Mouse (Mus musculus) activated CD4-positive, CD25-positive, alpha-beta regulatory T cell, adult 4 months (primary cell): ENCODE measurements around the gene Itgal. TPM values are rescaled to one million over a fixed set of nuclear protein-coding genes. Genes with fewer than 3 reads are reported as not detected.
"Not testable (repeated sequence)": the region's sequence is repeated elsewhere in the genome, so short reads cannot be mapped to it uniquely, and the experiment has no call there.

Experiments
- ATAC-seq: one replicate; pipeline ENCODE4 v1.8.0; 2017
- polyA plus RNA-seq, 2 experiments: library from polyadenylated mRNA; unstranded; fragments of 100-300 nt; shearing (Covaris generic); gene quantifications; one replicate each; pipeline ENCODE4 v1.2.1; 2017

The Itgal gene
- polyA plus RNA-seq, 2 experiments from 2014 or later: 149 to 232 TPM

- no peak for ATAC-seq
Measured at GRCm38 (mm10) chr7:127343351-127344019, 47.4 kb downstream of the Itgal start.

GRCm38 (mm10) chr7:127344371-127344770 is 48.3 kb downstream of the Itgal start:
- no peak for ATAC-seq

GRCm38 (mm10) chr7:127345092-127345491 is 49.0 kb downstream of the Itgal start:
- no peak for ATAC-seq

- peak; percentile 81 for ATAC-seq
Measured at GRCm38 (mm10) chr7:127345512-127346325, 49.7 kb downstream of the Itgal start, which contains the start of gene Zfp768. Zfp768 (minus strand) TSS chr7:127345589.

- ATAC-seq: no peak
Measured at GRCm38 (mm10) chr7:127346676-127347075, 50.6 kb downstream of the Itgal start.

- no peak for ATAC-seq
Measured at GRCm38 (mm10) chr7:127351230-127352004, 55.4 kb downstream of the Itgal start.

- no peak for ATAC-seq
Measured at GRCm38 (mm10) chr7:127355796-127356195, 59.7 kb downstream of the Itgal start.

GRCm38 (mm10) chr7:127357871-127358270 is 61.8 kb downstream of the Itgal start:
- no peak for ATAC-seq

GRCm38 (mm10) chr7:127358472-127358871 is 62.4 kb downstream of the Itgal start:
- ATAC-seq: no peak

GRCm38 (mm10) chr7:127360265-127360664 is 64.2 kb downstream of the Itgal start:
- ATAC-seq: no peak

- ATAC-seq: no peak
Measured at GRCm38 (mm10) chr7:127361449-127361848, 65.4 kb downstream of the Itgal start.

GRCm38 (mm10) chr7:127362418-127362817 is 66.4 kb downstream of the Itgal start:
- not testable (repeated sequence) for ATAC-seq

- no peak for ATAC-seq
Measured at GRCm38 (mm10) chr7:127363475-127363921, 67.4 kb downstream of the Itgal start.

- ATAC-seq: no peak
Measured at GRCm38 (mm10) chr7:127364166-127364565, 68.1 kb downstream of the Itgal start.

- no peak for ATAC-seq
Measured at GRCm38 (mm10) chr7:127366249-127366648, 70.2 kb downstream of the Itgal start.

- no peak for ATAC-seq
Measured at GRCm38 (mm10) chr7:127371213-127371612, 75.2 kb downstream of the Itgal start.

- ATAC-seq: not testable (repeated sequence)
Measured at GRCm38 (mm10) chr7:127371870-127372269, 75.8 kb downstream of the Itgal start.

- peak; percentile 98 for ATAC-seq
Measured at GRCm38 (mm10) chr7:127375271-127376245, 79.5 kb downstream of the Itgal start, which contains the start of gene Zfp747. Zfp747 (minus strand) TSS chr7:127376050.

GRCm38 (mm10) chr7:127378310-127378921 is 82.4 kb downstream of the Itgal start:
- ATAC-seq: no peak
